Mouse (Mus musculus): ENCODE measurements around the gene Spred2. TPM values are rescaled to one million over a fixed set of nuclear protein-coding genes. Genes with fewer than 3 reads are reported as not detected.

Gene Spred2
- polyA plus RNA-seq, 2 experiments = 1.0 to 3.1 TPM

- H3K9me3 ChIP-seq (ENCODE audit: control insufficient read depth, low read length) = no peaks in the 10 kb centered on the region
- TF ChIP-seq CTCF (IDR thresholded peaks at IDR 0.05; ENCODE audit: low read depth) = no peak
- no peak for TF ChIP-seq EP300 (IDR thresholded peaks at IDR 0.05; ENCODE audit: low read depth)
- 82% methylated on average over 5 of the region's 5 CpGs for WGBS (ENCODE audit: insufficient replicate concordance)
- H3K4me3 ChIP-seq (ENCODE audit: insufficient read depth in 1 of 2, low read depth in 2 of 2, low read length in 2 of 2) = no peak overlapping the region
- H3K27me3 ChIP-seq (ENCODE audit: control insufficient read depth, insufficient read depth, low read length) = no peaks in the 10 kb centered on the region
- peaks cover 44% of the 10 kb centered on the region for H3K36me3 ChIP-seq (replicated peaks; ENCODE audit: control insufficient read depth, insufficient read depth, low read depth)
- ATAC-seq (ENCODE audit: insufficient read depth) (no peak), DNase-seq (ENCODE audit: low read depth in 3 of 3, low spot score in 3 of 3) (no peak)
- H3K27ac ChIP-seq = no peak overlapping the region
- no peak overlapping the region for H3K4me2 ChIP-seq (ENCODE audit: low read depth)
- H3K9ac ChIP-seq (replicated peaks) = no peak overlapping the region
- no peaks in the 10 kb centered on the region for H3K4me1 ChIP-seq (replicated peaks; ENCODE audit: control insufficient read depth in 2 of 2, insufficient read depth in 2 of 2, low read length in 1 of 2)
Observed at GRCm38 (mm10) chr11:20072826-20073225, 148.7 kb downstream of the Spred2 start.

Other genes with a start within 250 kb of the Spred2 start
- gene Actr2, start 188.5 kb downstream of the Spred2 start, polyA plus RNA-seq (2012; rRNA removed) = 20.9 and 31.0 TPM in 2 replicates
- gene Actr2, start 188.5 kb downstream of the Spred2 start, polyA plus RNA-seq (2014; fragmentation: Nextera tagmentation; extraction: Ambion mirVana) = 28.5 and 30.3 TPM in 2 replicates